In the genomic region with DNA sequence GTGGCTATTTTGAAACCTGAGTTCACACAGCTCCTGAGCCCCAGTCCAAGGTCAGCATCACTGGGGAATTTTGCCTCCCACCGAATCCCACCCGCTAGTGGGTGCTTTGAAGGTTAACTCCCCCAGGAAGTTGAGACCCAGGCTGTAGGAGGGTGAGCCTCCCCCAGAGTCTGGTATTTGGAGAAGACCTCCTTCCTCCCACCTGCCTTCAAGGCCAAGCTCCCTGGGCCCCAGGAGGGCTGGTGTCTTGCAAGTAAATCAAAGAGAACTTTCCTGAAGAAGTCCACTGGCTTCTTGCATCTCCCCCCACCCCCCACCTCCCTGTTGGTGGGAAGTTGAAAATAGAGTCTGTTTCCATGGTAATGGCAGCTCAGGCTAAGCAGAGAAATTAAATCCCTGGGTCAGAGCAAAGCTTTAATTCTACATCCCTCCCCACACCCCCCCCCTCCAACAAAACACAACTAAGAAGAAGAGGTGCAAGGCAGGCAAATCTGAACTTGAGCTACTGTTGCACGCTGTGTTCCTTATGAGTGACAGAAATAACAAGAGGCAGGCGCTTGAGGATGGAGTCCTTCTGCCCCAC, we compare ENCODE assay signal across 18 mouse cellular contexts.
DNase-seq lines count a peak whose midpoint lies in the region; ATAC-seq and TF ChIP-seq lines count a peak whose summit lies in the region.
"Had no signal": no experiment of that assay in that cellular context is flagged by ENCODE, and none has a peak within 500 bp of the region (broad histone marks: within the 10 kb centered on the region; RNA-seq: fewer than 3 reads in every experiment).

No protein-coding gene starts in this region.

- no peak for TF ChIP-seq CTCF in stomach, postnatal 0 days (IDR thresholded peaks at IDR 0.05; ENCODE audit: low read depth)

- H3K27ac ChIP-seq in hindbrain, embryonic 10.5 days, result peak overlapping the region; percentile 18; the same call in 1 of the 2 replicates
- no peak overlapping the region for H3K27ac ChIP-seq in hindbrain, embryonic 13.5 days
- H3K27ac ChIP-seq in stomach, embryonic 14.5 days (ENCODE audit: low read length), result no peak overlapping the region
- H3K27ac ChIP-seq in stomach, postnatal 0 days (replicated peaks), result no peak overlapping the region
- 0 out of 2 replicates have a peak overlapping the region, but pooled peaks have one; percentile 4 for H3K27ac ChIP-seq in midbrain, embryonic 12.5 days (replicated peaks)
- H3K27ac ChIP-seq: left cerebral cortex, adult 2 months; limb, embryonic 12.5 days; liver, embryonic 13.5 days; neural tube, embryonic 15.5 days had no signal

- no peak overlapping the region for H3K4me2 ChIP-seq in hindbrain, embryonic 13.5 days
- H3K4me2 ChIP-seq in stomach, embryonic 14.5 days (replicated peaks; ENCODE audit: low read depth, low read length), result no peak overlapping the region
- H3K4me2 ChIP-seq in stomach, postnatal 0 days (replicated peaks; ENCODE audit: low read depth), result no peak overlapping the region
- no peak overlapping the region for H3K4me2 ChIP-seq in midbrain, embryonic 12.5 days (replicated peaks)
- H3K4me2 ChIP-seq: limb, embryonic 12.5 days; liver, embryonic 13.5 days; neural tube, embryonic 15.5 days had no signal

- H3K9ac ChIP-seq in hindbrain, embryonic 13.5 days, result no peak overlapping the region
- no peak overlapping the region for H3K9ac ChIP-seq in stomach, embryonic 14.5 days (replicated peaks; ENCODE audit: low read depth, low read length)
- no peak overlapping the region for H3K9ac ChIP-seq in stomach, postnatal 0 days (ENCODE audit: low read length)
- H3K9ac ChIP-seq in midbrain, embryonic 12.5 days (replicated peaks), result no peak overlapping the region
- H3K9ac ChIP-seq: limb, embryonic 12.5 days; liver, embryonic 13.5 days; neural tube, embryonic 15.5 days had no signal

- WGBS in hindbrain, embryonic 10.5 days, result 28% methylated on average over 4 of the region's 4 CpGs
- WGBS in hindbrain, embryonic 13.5 days, result 34% methylated on average over 4 of the region's 4 CpGs
- 16% methylated on average over 4 of the region's 4 CpGs for WGBS in stomach, embryonic 14.5 days
- WGBS in stomach, postnatal 0 days, result 38% methylated on average over 4 of the region's 4 CpGs
- WGBS in midbrain, embryonic 12.5 days, result 23% methylated on average over 4 of the region's 4 CpGs

- peaks cover 48% of the 10 kb centered on the region for H3K4me1 ChIP-seq in hindbrain, embryonic 10.5 days (replicated peaks)
- peaks cover 10% of the 10 kb centered on the region for H3K4me1 ChIP-seq in hindbrain, embryonic 13.5 days (replicated peaks)
- H3K4me1 ChIP-seq in stomach, embryonic 14.5 days (ENCODE audit: control insufficient read depth, insufficient read depth, low read length), result no peaks in the 10 kb centered on the region
- no peaks in the 10 kb centered on the region for H3K4me1 ChIP-seq in stomach, postnatal 0 days (replicated peaks; ENCODE audit: control insufficient read depth, insufficient read depth)
- H3K4me1 ChIP-seq in midbrain, embryonic 12.5 days, result peaks cover 39% of the 10 kb centered on the region
- H3K4me1 ChIP-seq: liver, embryonic 13.5 days had no signal

- no peaks in the 10 kb centered on the region for H3K36me3 ChIP-seq in hindbrain, embryonic 10.5 days
- H3K36me3 ChIP-seq in hindbrain, embryonic 13.5 days, result no peaks in the 10 kb centered on the region
- H3K36me3 ChIP-seq in stomach, embryonic 14.5 days (ENCODE audit: control insufficient read depth, insufficient read depth, low read length), result no peaks in the 10 kb centered on the region
- H3K36me3 ChIP-seq in stomach, postnatal 0 days (ENCODE audit: control insufficient read depth, insufficient read depth, low read length), result no peaks in the 10 kb centered on the region
- H3K36me3 ChIP-seq in midbrain, embryonic 12.5 days, result no peaks in the 10 kb centered on the region
- H3K36me3 ChIP-seq: limb, embryonic 12.5 days; liver, embryonic 13.5 days; neural tube, embryonic 15.5 days had no signal

- no peaks in the 10 kb centered on the region for H3K27me3 ChIP-seq in hindbrain, embryonic 10.5 days (ENCODE audit: insufficient read depth, poor library complexity, severe bottlenecking)
- H3K27me3 ChIP-seq in hindbrain, embryonic 13.5 days, result 0 out of 2 replicates have a peak, but pooled peaks cover 2% of the 10 kb centered on the region
- H3K27me3 ChIP-seq in stomach, embryonic 14.5 days (ENCODE audit: control insufficient read depth, insufficient read depth, low read length), result no peaks in the 10 kb centered on the region
- H3K27me3 ChIP-seq in stomach, postnatal 0 days (ENCODE audit: control insufficient read depth, insufficient read depth, low read length), result no peaks in the 10 kb centered on the region
- H3K27me3 ChIP-seq in midbrain, embryonic 12.5 days, result no peaks in the 10 kb centered on the region
- H3K27me3 ChIP-seq: limb, embryonic 12.5 days; liver, embryonic 13.5 days; neural tube, embryonic 15.5 days had no signal

- ATAC-seq in hindbrain, embryonic 13.5 days (ENCODE audit: low FRiP score), result no peak
- 0 out of 2 replicates have a peak, but pooled peaks have one; percentile 23 for ATAC-seq in stomach, embryonic 14.5 days (ENCODE audit: insufficient number of reproducible peaks, insufficient read depth, low FRiP score, low read depth)
- no peak for ATAC-seq in stomach, postnatal 0 days (ENCODE audit: low FRiP score, low TSS enrichment)
- ATAC-seq in midbrain, embryonic 12.5 days (ENCODE audit: low FRiP score, low read depth), result peak; percentile 56; the same call in 1 of the 2 replicates

- H3K4me3 ChIP-seq in hindbrain, embryonic 10.5 days, result no peak overlapping the region
- H3K4me3 ChIP-seq in hindbrain, embryonic 13.5 days, result no peak overlapping the region
- no peak overlapping the region for H3K4me3 ChIP-seq in stomach, embryonic 14.5 days (ENCODE audit: low read depth, low read length)
- H3K4me3 ChIP-seq in stomach, postnatal 0 days (ENCODE audit: low read depth, low read length), result no peak overlapping the region
- no peak overlapping the region for H3K4me3 ChIP-seq in midbrain, embryonic 12.5 days
- H3K4me3 ChIP-seq: left cerebral cortex, adult 2 months; limb, embryonic 12.5 days; liver, embryonic 13.5 days; myocyte; neural tube, embryonic 15.5 days had no signal

- no peak for TF ChIP-seq EP300 in stomach, postnatal 0 days (optimal IDR thresholded peaks at IDR 0.05)

- H3K9me3 ChIP-seq in hindbrain, embryonic 10.5 days, result no peaks in the 10 kb centered on the region
- no peaks in the 10 kb centered on the region for H3K9me3 ChIP-seq in hindbrain, embryonic 13.5 days
- no peaks in the 10 kb centered on the region for H3K9me3 ChIP-seq in stomach, embryonic 14.5 days (ENCODE audit: control insufficient read depth, low read depth, low read length)
- H3K9me3 ChIP-seq in stomach, postnatal 0 days (ENCODE audit: control insufficient read depth, low read length), result no peaks in the 10 kb centered on the region
- H3K9me3 ChIP-seq in midbrain, embryonic 12.5 days, result no peaks in the 10 kb centered on the region
- H3K9me3 ChIP-seq: limb, embryonic 12.5 days; liver, embryonic 13.5 days; neural tube, embryonic 15.5 days had no signal

- DNase-seq in hindbrain, embryonic 10.5 days (ENCODE audit: low spot score), result peak; percentile 23
- DNase-seq in stomach, postnatal 0 days (ENCODE audit: low spot score), result no peak
- DNase-seq in ovary, postnatal 36 days (ENCODE audit: low spot score), result peak; percentile 39
- no peak for DNase-seq in cerebellum, adult 11-12 months
- DNase-seq in frontal cortex, postnatal 25 days (ENCODE audit: low spot score in 2 of 2), result no peak
- DNase-seq: adrenal gland, postnatal 36 days; cerebellum, adult 9-11 months; heart, postnatal 4 days; kidney, adult 2 months; liver, embryonic 13.5 days; right cerebral cortex, postnatal 25 days had no signal

Comparison
In these comparisons a context has a peak if more than half of its experiments do, and no peak if none do; other contexts are left out.
1. H3K27ac ChIP-seq: peak in hindbrain, embryonic 10.5 days (single experiment) and midbrain, embryonic 12.5 days (single experiment); none in hindbrain, embryonic 13.5 days (single experiment), stomach, embryonic 14.5 days (single experiment) and stomach, postnatal 0 days (single experiment).
2. ATAC-seq: peak in stomach, embryonic 14.5 days (single experiment) and midbrain, embryonic 12.5 days (single experiment); none in hindbrain, embryonic 13.5 days (single experiment) and stomach, postnatal 0 days (single experiment).
3. DNase-seq: peak in hindbrain, embryonic 10.5 days (single experiment) and ovary, postnatal 36 days (single experiment); none in stomach, postnatal 0 days (single experiment), cerebellum, adult 11-12 months (single experiment) and frontal cortex, postnatal 25 days (0 of 2).